Mouse (Mus musculus) stomach, postnatal 0 days (tissue): Measurements from ENCODE around the gene Armc7.

Experiments used
- CTCF ChIP-seq: IDR thresholded peaks from 2 replicates; pipeline ENCODE4 v1.5.1; 2016; ENCODE audit warnings: antibody characterized with exemption, low read depth, mild to moderate bottlenecking, moderate library complexity
- EP300 ChIP-seq: optimal IDR thresholded peaks from 2 replicates; pipeline ENCODE3; 2016; ENCODE audit warnings: antibody characterized with exemption

DNA sequence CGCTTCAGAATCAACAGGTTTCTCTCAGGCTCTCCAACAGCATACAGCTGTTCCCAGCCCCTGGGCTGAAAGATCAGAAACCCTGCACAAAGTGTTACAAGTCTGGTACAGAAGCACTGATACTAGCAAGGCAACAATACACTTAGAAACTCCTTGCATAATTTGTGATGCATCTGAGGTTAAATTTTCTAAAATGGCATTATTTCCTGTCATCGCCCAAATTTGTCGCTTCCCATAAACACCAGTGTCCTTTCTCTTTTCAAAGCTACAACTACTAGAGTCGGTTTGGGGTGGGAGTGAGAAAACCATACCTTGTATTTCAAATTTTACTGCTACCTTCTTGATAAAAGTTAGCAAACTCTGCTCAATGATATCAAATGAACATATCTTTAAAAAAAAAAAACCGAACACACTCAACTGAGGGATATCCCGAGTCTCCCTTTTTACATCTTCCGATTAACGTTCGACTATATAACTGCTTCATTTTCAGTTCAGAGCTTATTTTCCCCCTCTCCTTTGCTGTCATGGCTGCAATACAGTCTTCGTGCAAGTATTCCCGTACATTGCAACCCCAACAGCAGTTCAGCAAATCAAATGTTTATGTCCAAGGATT lies 59.4 kb downstream of the Armc7 start:
- TF ChIP-seq CTCF (no peak), EP300 (no peak)
